14 mouse cellular contexts compared by ENCODE assay signal in the genomic region with DNA sequence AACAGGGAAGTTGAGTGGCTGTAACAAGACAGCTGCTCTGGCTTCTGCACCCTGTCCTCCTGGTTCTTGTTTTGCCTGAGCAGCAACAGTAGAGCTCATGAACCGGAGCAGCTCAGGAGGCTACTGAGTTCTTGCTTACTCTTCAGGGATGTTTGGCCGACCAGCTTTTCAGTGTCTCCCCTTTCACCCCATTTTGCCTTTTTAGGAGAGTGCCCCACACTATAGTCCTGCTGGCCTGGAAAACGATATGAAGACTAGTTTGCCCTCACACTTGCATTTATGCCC. TPM values are rescaled to one million over a fixed set of nuclear protein-coding genes. Genes with fewer than 3 reads are reported as not detected.
DNase-seq lines count a peak whose midpoint lies in the region; ATAC-seq and TF ChIP-seq lines count a peak whose summit lies in the region.
"Had no signal": no experiment of that assay in that cellular context is flagged by ENCODE, and none has a peak within 500 bp of the region (broad histone marks: within the 10 kb centered on the region; RNA-seq: fewer than 3 reads in every experiment).

No protein-coding gene starts in this region.

- H3K9ac ChIP-seq in intestine, embryonic 15.5 days = no peak overlapping the region
- H3K9ac ChIP-seq: midbrain, embryonic 15.5 days; neural tube, embryonic 15.5 days had no signal

- TF ChIP-seq CTCF in bone marrow macrophage, adult 2 months (IDR thresholded peaks at IDR 0.05; ENCODE audit: low read depth, low read length) = no peak

- H3K27me3 ChIP-seq in intestine, embryonic 15.5 days (replicated peaks) = no peaks in the 10 kb centered on the region
- no peaks in the 10 kb centered on the region for H3K27me3 ChIP-seq in megakaryocyte, embryonic 14.5 days (replicated peaks)
- H3K27me3 ChIP-seq: CH12.LX; midbrain, embryonic 15.5 days; neural tube, embryonic 15.5 days had no signal

- no peak for TF ChIP-seq POLR2A in bone marrow macrophage, adult 2 months (IDR thresholded peaks at IDR 0.05; ENCODE audit: borderline replicate concordance, low read depth, low read length)

- no peaks in the 10 kb centered on the region for H3K36me3 ChIP-seq in intestine, embryonic 15.5 days
- peaks cover 37% of the 10 kb centered on the region for H3K36me3 ChIP-seq in megakaryocyte, embryonic 14.5 days (replicated peaks; ENCODE audit: low read length)
- H3K36me3 ChIP-seq: midbrain, embryonic 15.5 days; neural tube, embryonic 15.5 days had no signal

- H3K4me2 ChIP-seq in intestine, embryonic 15.5 days (replicated peaks) = no peak overlapping the region
- H3K4me2 ChIP-seq: midbrain, embryonic 15.5 days; neural tube, embryonic 15.5 days had no signal

- DNase-seq in kidney, adult 9 months = peak; percentile 43
- no peak for DNase-seq in kidney, adult 18-20 months
- DNase-seq in adrenal gland, adult (ENCODE audit: inconsistent age in 2 of 2, low spot score in 1 of 2) = no peak
- no peak for DNase-seq in urinary bladder, postnatal 25 days (ENCODE audit: low spot score)
- DNase-seq: cerebellum, adult 9-10 months; lung, adult 2 months; right cerebral cortex, postnatal 14 days had no signal

- H3K4me3 ChIP-seq in bone marrow macrophage, adult 2 months (ENCODE audit: insufficient read depth, low read length) = no peak overlapping the region
- H3K4me3 ChIP-seq in intestine, embryonic 15.5 days (replicated peaks) = no peak overlapping the region
- peak overlapping the region; percentile 28 for H3K4me3 ChIP-seq in megakaryocyte, embryonic 14.5 days (replicated peaks)
- H3K4me3 ChIP-seq: midbrain, embryonic 15.5 days; neural tube, embryonic 15.5 days had no signal

- no peaks in the 10 kb centered on the region for H3K9me3 ChIP-seq in intestine, embryonic 15.5 days
- no peaks in the 10 kb centered on the region for H3K9me3 ChIP-seq in megakaryocyte, embryonic 14.5 days
- H3K9me3 ChIP-seq: midbrain, embryonic 15.5 days; neural tube, embryonic 15.5 days had no signal

- ATAC-seq in intestine, embryonic 15.5 days = peak; percentile 49
- ATAC-seq: inflammation-experienced regulatory T-cells, adult 6 months; midbrain, embryonic 15.5 days had no signal

- H3K27ac ChIP-seq in bone marrow macrophage, adult 2 months (ENCODE audit: insufficient read depth, low read depth, low read length) = peak overlapping the region; percentile 59
- H3K27ac ChIP-seq in intestine, embryonic 15.5 days = no peak overlapping the region
- H3K27ac ChIP-seq: midbrain, embryonic 15.5 days; neural tube, embryonic 15.5 days had no signal

- 49% methylated on average over 3 of the region's 3 CpGs for WGBS in intestine, embryonic 15.5 days

- H3K4me1 ChIP-seq in bone marrow macrophage, adult 2 months (ENCODE audit: control insufficient read depth, insufficient read depth, low read length) = peaks cover 46% of the 10 kb centered on the region
- H3K4me1 ChIP-seq in intestine, embryonic 15.5 days (replicated peaks) = peaks cover 22% of the 10 kb centered on the region
- peaks cover 81% of the 10 kb centered on the region for H3K4me1 ChIP-seq in megakaryocyte, embryonic 14.5 days

RNA-seq across cellular contexts. Expression of gene Tbl1xr1, which starts 14.8 kb away (rescaled TPM):
- polyA plus RNA-seq in bone marrow macrophage, adult 2 months (2012; ENCODE audit: insufficient read depth, insufficient read length, missing spikeins) = 55.5 and 58.6 TPM in 2 replicates
- polyA plus RNA-seq in intestine, embryonic 15.5 days (2015; fragmentation: Nextera tagmentation; extraction: Ambion mirVana) = 12.9 and 13.5 TPM in 2 replicates
- polyA plus RNA-seq in megakaryocyte, embryonic 14.5 days (2012; ENCODE audit: insufficient read depth, low replicate concordance) = 1.0 and 6.1 TPM in 2 replicates
